Mouse (Mus musculus) monocyte, adult 5-6 weeks (primary cell): ENCODE data around the gene Dhx57. TPM values are rescaled to one million over a fixed set of nuclear protein-coding genes. Genes with fewer than 3 reads are reported as not detected.
A peak's percentile ranks its signal among the peaks of the same experiment; 100 is the strongest.
"Not testable (repeated sequence)": the region's sequence is repeated elsewhere in the genome, so short reads cannot be mapped to it uniquely, and the experiment has no call there.

ENCODE experiments used
- ATAC-seq: fragments of 153-309, 156-312 bp; replicated peaks from 2 replicates; pipeline ENCODE4 v1.8.0; 2017; ENCODE audit warnings: mild to moderate bottlenecking; ENCODE audit not compliant: low TSS enrichment, insufficient number of reproducible peaks, severe bottlenecking, poor library complexity, low FRiP score
- total RNA-seq: library from RNA; stranded (forward); fragments of 200-1000, 200-491, 200-594 nt; gene quantifications from 3 replicates; pipeline ENCODE4 v1.2.3, GENCODE M21; 2017

The Dhx57 gene
- total RNA-seq, 1 experiment from 2014 or later: 33.2 TPM

DNA sequence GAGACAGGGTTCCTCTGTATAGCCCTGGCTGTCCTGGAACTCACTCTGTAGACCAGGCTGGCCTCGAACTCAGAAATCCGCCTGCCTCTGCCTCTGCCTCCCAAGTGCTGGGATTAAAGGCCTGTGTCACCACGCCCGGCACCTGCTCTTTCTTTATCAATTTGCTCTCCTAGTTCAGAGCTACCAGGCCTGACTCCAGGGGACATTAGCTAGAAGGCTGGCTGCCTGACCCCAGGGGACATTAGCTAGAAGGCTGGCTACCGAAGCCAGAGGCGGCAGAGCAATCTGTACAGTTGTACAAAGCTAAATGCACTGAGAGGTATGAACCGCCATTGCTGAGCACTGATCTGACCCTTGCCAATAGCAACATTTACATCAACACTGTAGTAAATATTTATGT, 19.7 kb downstream of the Dhx57 start:
- ATAC-seq: not testable (repeated sequence)

DNA sequence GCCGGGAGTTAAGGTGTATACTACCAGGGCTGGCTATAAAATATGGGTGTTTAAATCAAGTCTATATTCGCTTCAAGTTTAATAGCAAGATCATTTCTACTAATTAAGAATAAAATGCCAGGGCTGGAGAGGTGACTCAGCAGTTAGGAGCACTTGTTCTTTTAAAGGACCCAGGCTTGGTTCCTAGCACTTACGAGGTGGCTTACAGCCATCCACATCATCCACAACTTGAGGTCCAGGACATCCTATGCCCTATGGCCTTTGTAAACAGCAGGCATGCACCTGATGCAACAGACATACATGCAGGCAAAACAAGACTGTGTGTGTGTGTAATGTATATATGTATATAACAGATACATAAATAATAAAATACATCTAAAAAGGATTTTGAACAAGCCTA, 22.1 kb downstream of the Dhx57 start:
- ATAC-seq: no peak

DNA sequence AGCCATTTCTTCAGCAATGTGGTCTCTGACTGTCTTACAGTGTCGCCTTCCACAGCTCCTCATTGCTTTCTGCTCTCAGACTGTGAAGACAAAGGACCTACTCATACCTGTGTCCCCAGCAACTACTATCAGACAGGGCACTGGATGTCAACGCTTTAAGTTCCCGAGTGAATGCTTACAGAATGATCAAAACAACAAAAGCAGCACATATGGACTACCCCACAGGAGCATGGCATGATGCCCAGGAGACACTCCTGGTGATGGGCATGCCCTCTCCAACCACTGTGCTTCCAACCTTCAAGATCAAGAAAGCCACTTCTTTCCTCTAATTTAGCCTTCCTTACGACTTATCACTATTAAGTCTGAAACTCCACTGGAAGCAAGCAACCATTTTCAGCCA, 23.2 kb downstream of the Dhx57 start:
- ATAC-seq: no peak

DNA sequence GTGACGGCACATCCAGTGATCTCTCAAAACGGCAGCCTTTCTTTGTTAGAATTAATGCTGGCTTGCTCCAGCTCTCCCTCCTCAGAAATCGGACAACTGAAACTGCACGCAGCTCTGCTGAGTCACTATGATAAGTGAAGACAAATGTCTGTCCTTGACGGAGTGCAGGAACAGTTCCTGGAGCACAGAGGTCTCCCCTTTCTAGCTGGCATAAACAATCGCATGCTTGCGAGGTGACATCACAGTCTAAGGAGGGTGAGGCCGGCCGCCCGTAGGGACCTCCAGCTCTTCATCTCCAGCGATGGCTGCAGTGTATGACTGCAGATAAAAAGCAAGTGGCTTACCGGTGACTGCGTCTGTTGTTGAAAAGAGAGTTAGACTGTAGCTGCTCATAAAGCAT, 35.1 kb downstream of the Dhx57 start:
- no peak for ATAC-seq

DNA sequence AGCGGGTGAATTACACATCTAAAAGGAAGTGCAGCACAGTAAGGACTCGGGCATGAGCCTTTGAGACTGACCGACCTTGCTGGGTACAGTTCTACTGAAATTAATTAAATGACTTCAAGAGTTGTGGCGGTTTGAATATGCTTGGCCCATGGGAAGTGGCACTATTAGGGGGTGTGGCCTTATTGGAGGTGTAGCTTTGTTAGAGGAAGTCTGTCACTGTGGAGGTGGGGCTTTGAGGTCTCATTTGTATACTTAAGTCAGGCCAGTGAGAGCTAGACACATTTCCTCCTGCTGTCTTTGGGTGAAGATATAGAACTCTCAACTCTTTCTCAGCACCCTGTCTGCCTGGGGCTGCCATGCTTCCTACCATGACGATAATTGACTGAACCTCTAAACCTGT, 35.9 kb downstream of the Dhx57 start:
- ATAC-seq: no peak

DNA sequence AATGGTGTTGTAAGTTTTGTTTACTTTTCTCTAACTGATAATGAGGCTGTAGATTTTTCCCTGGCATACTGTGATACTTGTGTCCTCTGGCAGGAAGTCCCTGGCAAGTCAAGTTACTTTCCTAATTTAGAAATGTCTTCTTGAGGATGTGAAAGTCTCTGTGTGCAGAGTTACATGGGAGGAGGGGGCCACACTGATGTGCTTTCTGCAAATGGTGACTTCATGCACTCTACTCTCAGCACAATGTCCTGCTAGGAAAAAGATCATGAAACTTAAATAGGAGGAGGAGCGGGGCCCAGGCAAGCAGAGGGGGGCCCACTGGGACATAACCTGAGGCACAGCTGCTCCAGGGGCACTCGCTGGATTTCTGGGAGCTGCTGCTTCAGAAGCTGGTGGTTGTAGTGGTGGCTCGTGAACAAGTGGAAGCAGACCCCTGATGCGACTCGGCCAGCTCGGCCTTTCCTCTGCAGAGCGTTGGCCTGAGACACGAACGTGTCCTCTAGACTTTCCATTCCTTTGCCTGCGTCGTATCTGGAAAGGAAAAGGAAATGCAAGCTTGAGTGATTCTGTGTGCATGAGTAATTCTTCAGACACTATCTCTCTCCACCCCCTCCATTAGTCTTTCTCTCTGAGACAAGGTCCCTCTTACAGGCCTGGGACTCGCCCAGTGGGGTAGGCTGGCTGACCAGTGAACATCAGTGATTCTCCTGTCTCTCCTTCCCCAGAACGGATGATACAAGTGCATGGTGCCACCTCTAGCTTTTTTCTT, 37.3 kb downstream of the Dhx57 start:
- ATAC-seq: no peak

DNA sequence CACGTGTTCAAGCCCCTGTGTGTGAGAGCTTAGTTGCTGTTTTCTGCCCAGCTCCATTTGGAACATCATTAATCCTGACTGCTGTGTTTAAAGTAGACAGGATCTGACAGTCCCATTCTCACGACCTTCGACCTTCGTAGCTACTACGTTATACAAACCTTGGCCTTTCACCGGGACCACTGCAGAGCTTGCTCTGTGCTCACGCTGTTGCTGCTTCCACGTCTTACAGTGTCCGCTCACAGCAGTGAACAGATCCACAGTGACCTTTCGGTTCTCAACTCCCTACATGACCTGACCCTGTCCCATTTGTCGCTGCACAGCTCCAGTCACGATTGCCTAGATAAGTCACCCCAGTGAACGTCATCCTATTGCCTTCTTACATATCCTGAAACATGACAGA, 47.2 kb downstream of the Dhx57 start:
- ATAC-seq: no peak

DNA sequence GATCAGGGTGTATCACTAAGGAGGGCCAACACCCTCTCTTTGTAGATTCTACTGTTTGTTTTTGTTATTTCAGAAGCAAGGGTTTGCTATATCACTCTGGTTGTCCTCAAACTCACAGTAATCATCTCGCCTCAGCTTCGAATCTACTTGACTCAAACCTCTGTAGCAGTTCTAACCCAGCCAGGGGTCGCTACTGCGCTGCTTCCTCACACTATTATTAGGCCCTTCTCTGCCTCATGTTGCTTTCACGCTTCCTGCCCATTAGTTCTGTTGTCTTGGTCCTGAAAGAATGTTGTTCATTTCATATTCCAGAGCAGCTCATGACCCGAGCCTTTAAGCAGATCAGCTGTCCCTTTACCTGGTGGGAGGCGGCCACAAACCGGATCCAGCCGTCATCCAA, 48.7 kb downstream of the Dhx57 start:
- ATAC-seq: no peak

DNA sequence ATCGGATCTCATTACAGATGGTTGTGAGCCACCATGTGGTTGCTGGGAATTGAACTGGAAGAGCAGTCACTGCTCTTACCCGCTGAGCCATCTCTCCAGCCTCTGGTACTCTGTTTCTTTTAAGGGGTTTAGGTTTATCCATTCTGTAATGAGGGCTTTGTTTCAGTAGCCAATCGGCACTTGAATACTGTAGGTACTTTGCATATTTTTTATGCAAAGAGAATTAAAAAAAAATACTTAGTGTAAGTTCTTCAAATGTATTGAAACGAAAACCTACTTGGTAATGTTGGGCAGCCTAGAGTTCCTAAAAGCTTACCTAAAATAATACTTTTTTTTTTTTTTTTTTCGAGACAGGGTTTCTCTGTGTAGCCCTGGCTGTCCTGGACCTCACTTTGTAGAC, 52.8 kb downstream of the Dhx57 start:
- no peak for ATAC-seq

DNA sequence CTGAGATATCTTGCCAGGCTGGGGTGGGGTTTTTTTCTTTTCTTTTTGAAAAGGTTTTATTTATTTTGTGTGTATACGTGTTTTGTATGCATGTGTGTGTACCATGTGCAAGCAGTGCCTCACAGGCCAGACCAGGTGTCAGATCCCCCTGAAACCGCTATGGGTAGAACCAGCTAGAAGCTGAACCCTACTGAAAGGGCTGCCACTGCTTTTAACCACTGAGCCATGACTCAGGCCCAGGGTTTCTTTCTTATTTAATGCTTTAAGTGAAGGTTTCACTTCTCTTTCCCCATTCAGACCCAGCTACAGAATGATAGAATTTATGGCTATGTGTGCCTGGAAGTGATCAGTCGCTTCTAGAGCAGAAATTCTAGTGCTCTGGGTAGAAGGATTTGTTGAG, 53.5 kb downstream of the Dhx57 start:
- ATAC-seq: peak; percentile 51; the same call in 1 of the 2 replicates

DNA sequence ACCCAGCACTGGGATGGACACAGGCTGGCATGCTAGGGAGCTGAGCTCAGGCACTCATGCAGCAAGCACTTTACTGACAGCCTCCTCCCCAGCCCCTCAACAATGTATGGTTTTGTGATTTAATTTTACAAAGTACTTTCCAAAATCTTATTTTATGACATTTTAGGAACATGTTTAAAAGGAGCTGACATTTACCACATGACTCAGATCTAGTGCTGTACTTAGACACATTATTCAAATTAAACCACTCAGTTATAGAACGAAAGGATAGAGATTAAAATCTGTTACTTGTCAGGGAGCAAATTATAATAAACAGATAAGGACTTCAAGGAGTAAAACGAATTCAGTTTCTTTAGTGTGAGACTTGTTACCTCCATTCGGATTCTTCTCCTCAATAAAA, 54.8 kb downstream of the Dhx57 start:
- no peak for ATAC-seq

DNA sequence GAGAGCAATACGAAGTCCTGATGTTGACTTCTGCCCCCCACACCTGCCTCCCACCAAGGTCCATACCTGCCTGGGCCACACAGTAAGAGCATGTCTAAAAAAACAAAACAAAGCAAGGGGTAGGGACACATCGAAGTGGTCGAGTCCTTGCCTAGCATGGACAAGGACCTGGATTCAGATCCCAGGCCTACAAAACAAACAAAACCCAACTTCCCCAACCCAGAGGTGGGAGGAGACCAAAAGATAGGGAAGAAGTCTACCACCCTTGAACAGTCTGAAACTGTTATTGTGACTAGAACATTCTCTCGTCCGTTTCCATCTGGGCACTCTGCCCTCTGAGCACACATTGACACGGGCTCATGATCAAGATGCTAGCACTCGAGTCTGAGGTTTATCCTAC, 55.9 kb downstream of the Dhx57 start:
- no peak for ATAC-seq

DNA sequence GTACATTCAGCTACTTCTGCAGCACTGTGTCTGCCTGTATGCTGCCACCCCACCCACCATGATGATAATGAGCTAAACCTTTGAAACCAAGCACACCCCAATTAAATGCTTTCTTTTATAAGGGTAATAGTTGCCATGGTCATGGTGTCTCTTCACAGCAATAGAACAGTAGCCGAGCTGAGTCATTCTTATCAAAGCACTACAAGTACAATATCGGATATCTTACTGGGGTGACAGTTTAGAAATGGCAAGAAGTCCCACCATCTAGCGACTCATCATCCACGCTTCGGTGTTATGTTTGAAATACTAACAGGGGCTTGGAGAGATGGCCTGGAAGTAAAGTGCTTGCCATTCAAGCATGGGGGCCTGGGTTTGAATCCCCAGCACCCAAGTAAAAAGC, 56.4 kb downstream of the Dhx57 start:
- ATAC-seq: no peak

DNA sequence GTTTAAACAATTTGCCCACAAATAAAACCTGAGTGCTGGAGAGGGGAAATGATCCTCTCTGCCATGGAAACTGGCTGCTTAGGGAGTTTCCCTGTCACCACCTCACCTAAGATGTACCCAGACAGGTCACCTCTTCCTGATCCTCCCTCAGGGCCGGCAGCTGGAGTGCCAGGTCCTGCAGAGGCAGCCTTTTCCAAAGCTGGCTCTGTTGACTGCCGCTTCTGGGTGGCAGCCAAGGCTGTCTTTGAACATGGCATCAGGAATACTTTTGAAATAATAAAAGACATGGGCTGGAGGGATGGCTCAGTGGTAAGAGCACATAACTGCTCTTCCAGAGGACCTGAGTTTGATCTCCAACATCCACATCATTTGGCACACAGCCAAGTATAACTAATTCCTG, 60.9 kb downstream of the Dhx57 start:
- no peak for ATAC-seq

DNA sequence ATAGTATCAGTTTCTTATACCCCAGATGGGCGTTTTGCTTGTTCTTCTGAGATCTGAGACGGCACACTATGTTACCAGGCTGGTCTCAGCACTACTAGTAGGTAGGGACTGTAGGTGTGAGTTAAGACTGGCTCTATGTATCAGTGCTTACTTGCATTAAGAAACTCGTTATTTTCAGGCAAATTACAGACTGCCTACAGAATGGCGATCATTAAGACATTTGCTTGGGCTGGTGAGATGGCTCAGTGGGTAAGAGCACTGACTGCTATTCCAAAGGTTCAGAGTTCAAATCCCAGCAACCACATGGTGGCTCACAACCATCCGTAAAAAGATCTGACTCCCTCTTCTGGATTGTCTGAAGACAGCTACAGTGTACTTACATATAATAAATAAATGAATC, 65.1 kb downstream of the Dhx57 start:
- not testable (repeated sequence) for ATAC-seq

DNA sequence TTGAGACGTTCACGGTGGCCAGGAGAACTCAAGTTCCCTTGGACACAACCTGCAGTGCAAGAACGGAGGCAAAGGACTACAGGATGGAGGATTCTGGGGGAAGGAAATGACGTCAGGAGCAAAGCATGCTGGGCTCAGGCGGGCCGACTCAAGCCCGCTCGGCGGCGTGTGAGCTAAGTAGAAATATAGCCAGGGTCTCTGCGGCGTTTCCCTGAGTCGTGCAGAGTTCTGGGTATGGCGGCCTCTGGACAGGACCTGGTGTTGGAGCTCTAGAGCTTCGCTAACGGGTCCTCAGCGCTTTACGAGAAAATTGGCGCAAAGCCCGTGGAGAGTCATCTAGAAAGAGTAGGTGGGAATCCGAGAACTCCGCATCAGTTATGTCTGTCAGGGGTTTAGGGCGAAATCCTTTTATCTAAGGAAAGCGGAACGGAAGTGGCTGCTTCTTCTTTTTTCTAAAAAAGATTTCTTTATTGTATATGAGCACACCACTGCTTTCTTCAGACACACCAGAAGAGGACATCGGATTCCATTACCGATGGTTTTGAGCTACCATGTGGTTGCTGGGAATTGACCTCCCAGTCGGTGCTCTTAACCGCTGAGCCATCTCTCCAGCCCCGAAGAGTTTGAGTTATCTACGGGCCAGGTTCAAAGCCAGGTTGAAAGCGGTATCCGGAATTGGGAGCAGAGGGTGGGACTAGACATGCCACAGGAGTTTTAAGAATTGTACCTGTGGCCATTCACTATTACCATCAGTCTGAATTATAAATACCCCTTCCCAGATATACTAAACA, 65.8 kb downstream of the Dhx57 start, which contains the start of gene Gemin6:
Gemin6 (plus strand) TSS at position 116 of the 791 bp plus-strand sequence.
- ATAC-seq: peak; percentile 99

DNA sequence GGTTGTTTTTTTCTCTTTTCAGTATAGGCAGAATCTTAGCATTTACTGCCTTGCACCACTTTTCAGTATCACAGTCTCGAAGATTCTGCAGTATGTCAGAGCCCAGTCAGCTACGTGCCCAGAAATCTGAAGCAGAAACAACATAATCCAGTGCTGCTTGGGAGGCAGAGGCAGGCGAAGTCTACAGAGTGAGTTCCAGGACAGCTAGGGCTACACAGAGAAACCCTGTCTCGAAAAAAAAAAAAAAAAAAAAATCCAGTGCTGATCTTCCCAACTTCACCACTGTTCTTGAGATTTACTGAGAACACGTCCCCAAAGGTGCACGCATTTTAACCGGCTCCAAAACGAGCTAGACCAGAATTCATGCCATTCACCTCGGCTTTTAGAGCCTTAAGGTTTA, 66.4 kb downstream of the Dhx57 start:
- ATAC-seq: no peak

DNA sequence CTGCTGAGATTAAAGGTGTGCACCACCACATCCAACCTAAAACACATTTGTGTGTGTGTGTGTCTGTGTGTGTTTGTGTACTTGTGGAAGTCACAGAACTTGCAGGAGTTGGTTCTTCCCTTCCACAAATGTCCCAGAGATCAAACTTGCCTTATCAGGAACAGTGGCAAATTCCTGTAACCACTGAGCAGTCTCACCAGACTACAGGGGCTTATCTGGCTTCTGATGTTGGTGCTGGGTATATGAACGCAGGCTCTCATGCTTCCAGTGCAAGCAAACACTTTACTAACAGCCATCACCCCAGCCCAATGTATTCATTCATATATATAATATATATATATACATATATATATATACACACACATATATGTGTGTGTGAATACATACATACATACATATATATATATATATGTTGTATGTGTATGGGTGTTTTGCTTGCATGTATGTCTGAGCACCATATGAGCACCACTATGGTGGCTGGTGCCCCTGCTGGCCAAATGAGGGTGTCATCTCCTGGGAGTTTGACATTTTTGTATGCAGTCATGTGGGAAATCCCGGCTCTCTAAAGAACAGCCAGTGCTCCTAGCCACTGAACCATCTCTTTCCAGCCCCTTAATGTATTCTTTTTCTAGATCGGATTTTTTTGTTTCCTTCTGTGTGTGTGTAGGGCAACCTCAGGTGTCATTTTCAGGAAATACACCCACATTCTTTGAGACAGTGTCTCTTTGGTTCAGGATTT, 68.2 kb downstream of the Dhx57 start:
- peak; percentile 61; the same call in 1 of the 2 replicates for ATAC-seq

DNA sequence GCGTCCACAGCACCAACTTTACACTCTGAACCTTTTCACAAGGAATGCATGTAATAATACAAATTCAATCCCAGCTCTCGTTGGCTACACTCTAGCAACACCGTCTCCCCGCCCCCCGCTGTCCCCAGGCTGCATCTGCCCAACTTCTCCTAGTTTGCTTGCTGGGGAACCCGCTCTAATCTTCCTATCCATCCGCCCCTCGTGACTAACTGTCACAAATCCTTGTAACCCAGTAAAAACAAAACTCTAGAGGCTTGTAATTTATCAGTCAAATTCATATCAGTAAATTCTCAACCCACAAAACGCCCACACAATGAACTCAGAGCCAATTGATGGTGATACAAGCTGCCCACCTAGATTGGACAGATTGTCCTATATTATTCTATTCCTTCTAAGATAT, 69.1 kb downstream of the Dhx57 start:
- ATAC-seq: no peak
